Mouse (Mus musculus) kidney, adult 11 months (tissue): ENCODE results near the gene Wdr4.
"Not testable (repeated sequence)": the region's sequence is repeated elsewhere in the genome, so short reads cannot be mapped to it uniquely, and the experiment has no call there.

Source experiments
- DNase-seq: peaks from one replicate; pipeline ENCODE4 v3.0.0; 2022

Wdr4 gene

GRCm38 (mm10) chr17:31519946-31520838 lies at the start of gene Wdr4, which contains the start of gene Ndufv3:
TSS of gene Wdr4 (minus strand) at chr17:31519980.
TSS of gene Ndufv3 (plus strand) at chr17:31520115.
- peak; percentile 100 for DNase-seq

GRCm38 (mm10) chr17:31566276-31566675 lies 46.5 kb upstream of the Wdr4 start:
- no peak for DNase-seq

- DNase-seq, result peak; percentile 24
These were observed 45.6 kb upstream of the Wdr4 start for GRCm38 (mm10) chr17:31565141-31566056.

GRCm38 (mm10) chr17:31564858-31565140 lies 45.0 kb upstream of the Wdr4 start:
- no peak for DNase-seq

- DNase-seq, result peak; percentile 99
These were observed 44.5 kb upstream of the Wdr4 start, which contains the start of gene Pknox1 for GRCm38 (mm10) chr17:31564015-31564857. TSS of gene Pknox1 (plus strand) at chr17:31564734.

GRCm38 (mm10) chr17:31563632-31564014 lies 43.8 kb upstream of the Wdr4 start:
- peak; percentile 51 for DNase-seq

- no peak for DNase-seq
These were observed 39.4 kb upstream of the Wdr4 start for GRCm38 (mm10) chr17:31559021-31559789.

- no peak for DNase-seq
These were observed 38.3 kb upstream of the Wdr4 start for GRCm38 (mm10) chr17:31557947-31558542.

GRCm38 (mm10) chr17:31557124-31557880 lies 37.5 kb upstream of the Wdr4 start:
- no peak for DNase-seq

GRCm38 (mm10) chr17:31556253-31556652 lies 36.5 kb upstream of the Wdr4 start:
- no peak for DNase-seq

- not testable (repeated sequence) for DNase-seq
These were observed 32.8 kb upstream of the Wdr4 start for GRCm38 (mm10) chr17:31552601-31553000.

- peak; percentile 44 for DNase-seq
These were observed 29.6 kb upstream of the Wdr4 start for GRCm38 (mm10) chr17:31549389-31549788.

- no peak for DNase-seq
These were observed 28.2 kb upstream of the Wdr4 start for GRCm38 (mm10) chr17:31547974-31548373.

GRCm38 (mm10) chr17:31546444-31547196 lies 26.8 kb upstream of the Wdr4 start:
- DNase-seq, result no peak

GRCm38 (mm10) chr17:31543574-31543973 lies 23.8 kb upstream of the Wdr4 start:
- no peak for DNase-seq

GRCm38 (mm10) chr17:31541460-31541831 lies 21.7 kb upstream of the Wdr4 start:
- DNase-seq, result peak; percentile 62

GRCm38 (mm10) chr17:31540809-31541459 lies 21.2 kb upstream of the Wdr4 start:
- no peak for DNase-seq

GRCm38 (mm10) chr17:31540101-31540500 lies 20.3 kb upstream of the Wdr4 start:
- no peak for DNase-seq

- DNase-seq, result peak; percentile 70
These were observed 16.3 kb upstream of the Wdr4 start for GRCm38 (mm10) chr17:31535871-31536629.
